Mouse (Mus musculus) stomach, postnatal 0 days (tissue): ENCODE results near the gene Gm21750. TPM values are rescaled to one million over a fixed set of nuclear protein-coding genes. Genes with fewer than 3 reads are reported as not detected.

Experiments
- ATAC-seq: fragments of 200-750 bp; cut with Nextera tagmentation; 2 replicates; pipeline ENCODE4 v1.8.0; 2017; ENCODE audit not compliant: low FRiP score, low TSS enrichment
- DNase-seq: peaks from one replicate; pipeline ENCODE4 v3.0.0-alpha.2; 2016; ENCODE audit warnings: low spot score
- H3K27ac ChIP-seq: fragments of 300-500 bp; sonication (generic); replicated peaks from 2 replicates; pipeline ENCODE4 v1.5.1; 2014; ENCODE audit warnings: mild to moderate bottlenecking, control low read depth
- H3K27me3 ChIP-seq: fragments of 300-500 bp; sonication (generic); 2 replicates; pipeline ENCODE4 v1.6.1; 2014; ENCODE audit warnings: low read length; ENCODE audit not compliant: control insufficient read depth, insufficient read depth
- H3K36me3 ChIP-seq: fragments of 300-500 bp; sonication (generic); 2 replicates; pipeline ENCODE4 v1.6.1; 2014; ENCODE audit warnings: low read length, mixed read lengths; ENCODE audit not compliant: control insufficient read depth, insufficient read depth
- H3K4me1 ChIP-seq: fragments of 300-500 bp; sonication (generic); replicated peaks from 2 replicates; pipeline ENCODE4 v1.6.1; 2014; ENCODE audit warnings: antibody characterized with exemption; ENCODE audit not compliant: control insufficient read depth, insufficient read depth
- H3K4me2 ChIP-seq: fragments of 300-500 bp; sonication (generic); replicated peaks from 2 replicates; pipeline ENCODE4 v1.6.1; 2014; ENCODE audit warnings: low read depth, mild to moderate bottlenecking, control low read depth, moderate library complexity
- H3K4me3 ChIP-seq: fragments of 300-500 bp; sonication (generic); 2 replicates; pipeline ENCODE4 v1.5.1; 2014; ENCODE audit warnings: low read depth, low read length, control low read depth
- H3K9ac ChIP-seq: fragments of 300-500 bp; sonication (generic); 2 replicates; pipeline ENCODE4 v1.6.1; 2014; ENCODE audit warnings: mild to moderate bottlenecking, low read length, control low read depth, mixed read lengths
- H3K9me3 ChIP-seq: fragments of 300-500 bp; sonication (generic); 2 replicates; pipeline ENCODE4 v1.6.1; 2016; ENCODE audit warnings: low read length; ENCODE audit not compliant: control insufficient read depth
- CTCF ChIP-seq: IDR thresholded peaks from 2 replicates; pipeline ENCODE4 v1.5.1; 2016; ENCODE audit warnings: antibody characterized with exemption, low read depth, mild to moderate bottlenecking, moderate library complexity
- EP300 ChIP-seq: optimal IDR thresholded peaks from 2 replicates; pipeline ENCODE3; 2016; ENCODE audit warnings: antibody characterized with exemption
- WGBS: fragments of 180-500 bp; shearing (Covaris S2); extraction: QIAGEN DNeasy Blood & Tissue Kit; methylation state at CpG from one replicate; pipeline ENCODE4 v1.1.7; 2014; 5-methylcytosine and 5-hydroxymethylcytosine counted together
- polyA plus RNA-seq: library from polyadenylated mRNA; unstranded; fragments of >200 nt; fragmentation: Nextera tagmentation; extraction: Ambion mirVana; gene quantifications from 2 replicates; pipeline ENCODE4 v1.2.1, GENCODE M21; 2015

Gm21750 gene
- polyA plus RNA-seq, 1 experiment from 2014 or later = not detected

GRCm38 (mm10) chr14:73688427-73688826 lies 27.4 kb downstream of the Gm21750 start:
- no peak for TF ChIP-seq EP300
- no peak for TF ChIP-seq CTCF
- Histone ChIP-seq H3K4me3 (no peak overlapping the region), H3K27ac (no peak overlapping the region), H3K9me3 (no peaks in the 10 kb centered on the region), H3K4me2 (no peak overlapping the region), H3K9ac (no peak overlapping the region), H3K27me3 (no peaks in the 10 kb centered on the region), H3K4me1 (no peaks in the 10 kb centered on the region), H3K36me3 (no peaks in the 10 kb centered on the region)
- ATAC-seq = no peak
- 81% methylated on average over 2 of the region's 2 CpGs for WGBS
- no peak for DNase-seq

- Histone ChIP-seq H3K4me2 (no peak overlapping the region), H3K27me3 (no peaks in the 10 kb centered on the region), H3K27ac (no peak overlapping the region), H3K9me3 (no peaks in the 10 kb centered on the region), H3K9ac (no peak overlapping the region), H3K4me1 (no peaks in the 10 kb centered on the region), H3K36me3 (no peaks in the 10 kb centered on the region), H3K4me3 (no peak overlapping the region)
- no peak for DNase-seq
- no peak for ATAC-seq
- TF ChIP-seq CTCF = peak; percentile 74
- TF ChIP-seq EP300 = no peak
- WGBS = 27% methylated on average over 1 of the region's 1 CpGs
Measured at GRCm38 (mm10) chr14:73700256-73700655, 39.2 kb downstream of the Gm21750 start.

- DNase-seq = no peak
- 83% methylated on average over 9 of the region's 9 CpGs for WGBS
Measured at GRCm38 (mm10) chr14:73709412-73710110, 48.5 kb downstream of the Gm21750 start.

More at GRCm38 (mm10) chr14:73709412-73710110, 48.5 kb downstream of the Gm21750 start:
- no peak overlapping the region for H3K4me2 ChIP-seq
- no peak overlapping the region for H3K4me3 ChIP-seq
- H3K27me3 ChIP-seq = no peaks in the 10 kb centered on the region
- H3K9me3 ChIP-seq = no peaks in the 10 kb centered on the region
- no peaks in the 10 kb centered on the region for H3K36me3 ChIP-seq
- TF ChIP-seq EP300 (no peak), CTCF (no peak)
- no peak overlapping the region for H3K9ac ChIP-seq
- no peaks in the 10 kb centered on the region for H3K4me1 ChIP-seq
- no peak overlapping the region for H3K27ac ChIP-seq
- ATAC-seq = no peak

Other genes starting within 250 kb of the Gm21750 start
- gene Med4, start 151.2 kb upstream of the Gm21750 start, polyA plus RNA-seq = 39.4 and 39.5 TPM in 2 replicates
- 98.9 and 101 TPM in 2 replicates for gene Sucla2, start 135.9 kb upstream of the Gm21750 start, polyA plus RNA-seq
- 2.6 and 2.8 TPM in 2 replicates for gene Nudt15, start 113.0 kb upstream of the Gm21750 start, polyA plus RNA-seq